Mouse (Mus musculus) cerebellum, postnatal 4 days (tissue): ENCODE measurements at regions not wholly inside any gene's neighbourhood (a gene's known extent, or its start where the extent isn't known, plus 50 kb on each side); places are given as distances from the start of the nearest gene placed in this dataset.

Experiments used
- DNase-seq, 2 experiments: peaks; one replicate each; pipeline ENCODE4 v3.0.0; 2022; ENCODE audit warnings: low spot score in 2 of 2, mixed read lengths in 1 of 2

DNA sequence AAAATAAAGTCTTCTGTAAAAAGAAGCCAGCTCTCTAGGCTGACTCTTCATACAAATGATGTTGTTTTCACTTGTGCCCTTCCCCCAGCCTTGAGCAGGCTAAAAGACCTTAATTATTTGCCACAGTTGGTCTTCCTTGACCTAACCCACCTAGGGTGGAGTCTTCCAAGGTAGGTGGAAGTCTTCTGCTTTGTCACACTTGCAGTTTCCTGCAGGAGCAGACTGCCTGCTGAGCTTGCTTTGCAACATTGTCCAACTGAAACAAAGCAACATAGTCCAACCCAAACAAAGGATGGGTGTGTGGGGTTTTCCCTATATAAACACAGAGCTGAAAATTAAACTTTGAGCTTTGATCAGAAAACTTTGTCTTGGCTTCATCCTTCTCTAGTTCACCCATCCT, 53.0 kb upstream of the Ppfia2 start:
- no peak for DNase-seq
